Mouse (Mus musculus) CH12.LX (cell line): Measurements from ENCODE around the gene Prune2. TPM values are rescaled to one million over a fixed set of nuclear protein-coding genes. Genes with fewer than 3 reads are reported as not detected.

Experiments used
- DNase-seq: peaks from one replicate; pipeline ENCODE4 v3.0.0-alpha.2; 2013; ENCODE audit errors: extremely low read depth
- H3K27ac ChIP-seq: 2 replicates; pipeline ENCODE4 v1.5.1; 2012; ENCODE audit warnings: low read depth, mild to moderate bottlenecking, control low read depth, moderate library complexity; ENCODE audit not compliant: insufficient read depth
- H3K27me3 ChIP-seq: replicated peaks from 2 replicates; pipeline ENCODE3; 2012; ENCODE audit warnings: inconsistent platforms
- H3K36me3 ChIP-seq, 2 experiments: replicated peaks in 1 of 2; 2 replicates each; pipeline versions ENCODE3 to v1.6.1; 2012; ENCODE audit warnings: inconsistent platforms in 1 of 2, low read length in 1 of 2, mild to moderate bottlenecking in 1 of 2, mixed read lengths in 1 of 2, moderate library complexity in 1 of 2; ENCODE audit not compliant: control insufficient read depth in 1 of 2, insufficient read depth in 1 of 2
- H3K4me1 ChIP-seq, 2 experiments: 2 replicates each; pipeline ENCODE4 v1.6.1; 2012; ENCODE audit warnings: inconsistent platforms in 1 of 2, moderate library complexity in 1 of 2; ENCODE audit not compliant: insufficient read depth in 2 of 2, control insufficient read depth in 1 of 2
- H3K4me2 ChIP-seq: 2 replicates; pipeline ENCODE4 v1.6.1; 2012; ENCODE audit warnings: low read depth, mild to moderate bottlenecking, control low read depth; ENCODE audit not compliant: poor library complexity, insufficient read depth, severe bottlenecking
- H3K4me3 ChIP-seq, 3 experiments: fragments of 150-350 bp in 1 of 3; sonication (generic) in 1 of 3; replicated peaks in 1 of 3; 2 replicates each; pipeline versions ENCODE3 to v1.5.1; 2011 to 2012; ENCODE audit warnings: low read depth in 2 of 3, low read length in 2 of 3, mild to moderate bottlenecking in 2 of 3, moderate library complexity in 2 of 3, control low read depth in 1 of 3, improper control_type of control experiment in 1 of 3, inconsistent platforms in 1 of 3, mixed read lengths in 1 of 3; ENCODE audit not compliant: poor library complexity in 1 of 3
- H3K79me2 ChIP-seq: replicated peaks from 2 replicates; pipeline ENCODE4 v1.6.1; 2012; ENCODE audit warnings: mild to moderate bottlenecking, moderate library complexity; ENCODE audit not compliant: control insufficient read depth, poor library complexity, insufficient read depth, severe bottlenecking; ENCODE audit errors: extremely low read depth
- H3K9ac ChIP-seq: 2 replicates; pipeline ENCODE4 v1.6.1; 2012; ENCODE audit warnings: low read depth, mild to moderate bottlenecking, control low read depth, moderate library complexity; ENCODE audit not compliant: insufficient read depth
- H3K9me3 ChIP-seq: replicated peaks from 2 replicates; pipeline ENCODE3; 2012; ENCODE audit warnings: low read length, inconsistent platforms, mixed read lengths
- CHD2 ChIP-seq: IDR thresholded peaks from 2 replicates; pipeline ENCODE4 v1.6.1; 2011; ENCODE audit warnings: low read length, improper control_type of control experiment
- EP300 ChIP-seq: IDR thresholded peaks from 2 replicates; pipeline ENCODE4 v1.6.1; 2011; ENCODE audit warnings: low read length, improper control_type of control experiment
- IRF4 ChIP-seq: IDR thresholded peaks from 2 replicates; pipeline ENCODE4 v1.6.1; 2014; ENCODE audit warnings: low read depth, mild to moderate bottlenecking, inconsistent platforms, low read length, improper control_type of control experiment
- MAFK ChIP-seq: IDR thresholded peaks from 2 replicates; pipeline ENCODE4 v1.6.1; 2011; ENCODE audit warnings: low read length, improper control_type of control experiment; ENCODE audit not compliant: insufficient replicate concordance
- MEF2A ChIP-seq: IDR thresholded peaks from 2 replicates; pipeline ENCODE4 v1.6.1; 2014; ENCODE audit warnings: low read depth, mild to moderate bottlenecking, inconsistent platforms, low read length, improper control_type of control experiment, borderline replicate concordance
- MYC ChIP-seq: IDR thresholded peaks from 2 replicates; pipeline ENCODE4 v1.6.1; 2011; ENCODE audit warnings: low read depth, mild to moderate bottlenecking, improper control_type of control experiment, low read length
- NRF1 ChIP-seq: IDR thresholded peaks from 2 replicates; pipeline ENCODE4 v1.6.1; 2014; ENCODE audit warnings: low read depth, mild to moderate bottlenecking, inconsistent platforms, low read length, improper control_type of control experiment, moderate library complexity
- POLR2AphosphoS2 ChIP-seq: IDR thresholded peaks from 2 replicates; pipeline ENCODE4 v1.6.1; 2011; ENCODE audit warnings: low read depth, low read length, improper control_type of control experiment
- RAD21 ChIP-seq: IDR thresholded peaks from 2 replicates; pipeline ENCODE4 v1.6.1; 2011; ENCODE audit warnings: low read depth, mild to moderate bottlenecking, low read length, improper control_type of control experiment, moderate library complexity
- SIN3A ChIP-seq: IDR thresholded peaks from 2 replicates; pipeline ENCODE4 v1.6.1; 2012; ENCODE audit warnings: low read length, improper control_type of control experiment, inconsistent platforms
- UBTF ChIP-seq: IDR thresholded peaks from 2 replicates; pipeline ENCODE4 v1.6.1; 2012; ENCODE audit warnings: low read depth, mild to moderate bottlenecking, inconsistent platforms, low read length, improper control_type of control experiment, moderate library complexity
- USF2 ChIP-seq: conservative IDR thresholded peaks from 2 replicates; pipeline ENCODE4 v1.6.1; 2011; ENCODE audit warnings: low read depth, low read length, improper control_type of control experiment
- ZKSCAN1 ChIP-seq: IDR thresholded peaks from 2 replicates; pipeline ENCODE4 v1.6.1; 2012; ENCODE audit warnings: low read depth, inconsistent platforms, low read length, improper control_type of control experiment, borderline replicate concordance
- dilution Hi-C: fragments of 300-500 bp; cut with MboI; formaldehyde crosslinking; loops from 2 replicates; pipeline ENCODE4 v1.14.3; 2020; ENCODE audit warnings: low sequenced_read_pairs; ENCODE audit not compliant: extremely low pct_unique_long_range_greater_than_20kb, extremely low pct_ligation_motif_present
- in situ Hi-C: fragments of 300-500 bp; cut with MboI; formaldehyde crosslinking; loops from 3 replicates; pipeline ENCODE4 v1.14.3; 2019; ENCODE audit warnings: low sequenced_read_pairs, low pct_ligation_motif_present, low pct_unique_long_range_greater_than_20kb, mixed read lengths
- polyA plus RNA-seq: library from polyadenylated mRNA; unstranded; fragments of >175 nt; gene quantifications from 2 replicates; pipeline ENCODE4 v1.2.1, GENCODE M21; 2012; ENCODE audit warnings: low read depth; ENCODE audit not compliant: insufficient read length
- total RNA-seq, 2 experiments: library from RNA; depleted of rRNA; stranded (reverse); fragments of 300-350 nt in 1 of 2; fragments of >200 nt in 1 of 2; gene quantifications; 2 replicates each; pipeline ENCODE4 v1.2.3; 2012 to 2014

Gene Prune2
- total and polyA plus RNA-seq, 3 experiments, result 0.04 to 1.7 (median 0.21) TPM

DNA sequence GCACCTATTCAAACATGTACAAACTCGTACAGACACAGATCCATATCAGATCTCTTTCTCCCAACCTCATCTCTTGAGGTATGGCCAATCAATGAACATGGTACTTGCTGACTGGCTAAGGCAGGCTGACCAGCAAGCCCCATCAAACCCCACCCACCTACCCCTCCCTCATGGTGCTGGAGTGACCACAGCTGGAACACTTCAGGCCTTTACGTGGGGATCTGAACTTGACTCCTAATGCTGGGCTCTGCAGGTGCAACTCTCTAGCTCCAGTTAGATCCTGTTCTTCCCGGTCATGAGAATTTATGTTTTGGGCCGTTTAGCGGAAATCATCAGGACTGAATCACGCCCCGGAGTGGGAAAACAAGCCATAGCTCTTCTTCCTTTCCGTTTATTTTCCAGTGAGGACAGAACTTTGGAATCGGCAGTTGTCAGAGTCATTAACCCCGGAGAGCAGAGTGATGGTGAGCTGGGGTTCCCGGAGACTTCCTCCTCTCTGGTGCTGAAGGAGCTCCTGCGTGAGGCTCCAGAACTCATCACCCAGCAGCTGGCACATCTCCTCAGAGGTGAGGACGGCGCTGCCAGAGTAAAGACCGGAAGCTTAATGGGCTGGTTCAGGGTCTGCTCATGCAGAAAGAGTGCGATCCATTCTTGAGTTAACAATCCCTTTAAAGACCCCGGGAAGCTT lies 50.4 kb downstream of the Prune2 start:
- Histone ChIP-seq H3K9ac (no peak overlapping the region), H3K36me3 (no peaks in the 10 kb centered on the region), H3K4me2 (no peak overlapping the region), H3K9me3 (no peaks in the 10 kb centered on the region), H3K27me3 (no peaks in the 10 kb centered on the region), H3K79me2 (no peaks in the 10 kb centered on the region), H3K4me1 (no peaks in the 10 kb centered on the region), H3K27ac (no peak overlapping the region), H3K4me3 (no peak overlapping the region)
- dilution Hi-C loops, result no loop called here
- in situ Hi-C loops, result no loop called here
- no peak for DNase-seq
- TF ChIP-seq UBTF, result no peak
- no peak for TF ChIP-seq CHD2
- TF ChIP-seq POLR2AphosphoS2, result no peak
- TF ChIP-seq IRF4, result no peak
- TF ChIP-seq SIN3A, result no peak
- TF ChIP-seq ZKSCAN1, result no peak
- TF ChIP-seq EP300, result no peak
- TF ChIP-seq USF2, result no peak
- TF ChIP-seq MEF2A, result no peak

DNA sequence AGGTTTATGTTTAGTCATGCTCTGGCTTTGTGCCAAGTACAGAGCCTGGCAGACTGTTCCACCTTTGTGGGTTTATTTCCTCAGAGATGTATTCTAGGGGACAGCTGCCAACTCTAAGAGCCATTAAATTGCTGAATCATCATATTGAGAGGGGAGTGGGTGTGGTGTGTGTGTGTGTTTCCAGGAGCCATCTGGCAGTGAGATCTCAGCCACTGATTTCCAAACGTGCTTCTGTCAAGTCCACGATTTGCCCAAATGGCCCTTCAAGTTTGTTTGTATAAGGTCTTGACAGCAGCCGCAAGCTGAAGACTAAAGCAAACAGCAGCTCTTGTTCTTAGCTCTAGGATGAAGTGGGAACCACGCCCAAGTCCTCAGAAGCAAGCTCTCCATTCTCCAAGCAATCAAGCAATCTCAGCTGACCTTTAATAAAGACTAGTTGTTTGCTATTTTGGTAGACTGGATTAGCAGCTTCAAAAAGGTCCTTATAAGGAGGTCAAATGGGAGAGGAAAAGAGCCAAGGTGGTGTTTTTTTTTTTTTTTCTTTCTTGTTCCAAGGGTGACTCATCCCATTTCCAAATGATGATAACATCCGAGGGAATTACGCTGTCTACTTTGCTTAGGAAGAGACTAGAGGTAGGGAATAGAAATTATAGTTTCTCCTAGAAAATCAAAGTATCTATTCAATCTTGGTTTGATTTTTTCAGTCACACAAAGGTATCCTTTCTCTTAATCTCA lies 55.5 kb downstream of the Prune2 start:
- no peaks in the 10 kb centered on the region for H3K9me3 ChIP-seq
- no peak for DNase-seq
- in situ Hi-C loops (loop anchor here (10.0 kb wide), 1 partner anchor 107 kb away; no protein-coding TSS in a partner anchor), dilution Hi-C loops (no loop called here)
- no peaks in the 10 kb centered on the region for H3K79me2 ChIP-seq
- H3K36me3 ChIP-seq, result no peaks in the 10 kb centered on the region
- H3K4me3 ChIP-seq, result no peak overlapping the region
- no peaks in the 10 kb centered on the region for H3K27me3 ChIP-seq
- no peak overlapping the region for H3K27ac ChIP-seq
- no peak overlapping the region for H3K4me2 ChIP-seq
- no peaks in the 10 kb centered on the region for H3K4me1 ChIP-seq
- TF ChIP-seq NRF1 (no peak), RAD21 (no peak), MYC (no peak), MAFK (peak; percentile 85)
- H3K9ac ChIP-seq, result no peak overlapping the region
